Mouse (Mus musculus) cerebellum, adult 2 months (tissue): ENCODE data around the gene Csrnp3. TPM values are rescaled to one million over a fixed set of nuclear protein-coding genes. Genes with fewer than 3 reads are reported as not detected.
"Not testable (repeated sequence)": the region's sequence is repeated elsewhere in the genome, so short reads cannot be mapped to it uniquely, and the experiment has no call there.

Experiments
- DNase-seq, 2 experiments: peaks; one replicate each; pipeline ENCODE4 v3.0.0; 2021
- H3K27ac ChIP-seq: fragments of 200-500 bp; 2 replicates; pipeline ENCODE4 v1.5.1; 2012; ENCODE audit warnings: low read length, control low read depth, inconsistent platforms; ENCODE audit not compliant: insufficient read depth
- H3K27me3 ChIP-seq: fragments of 200-500 bp; 2 replicates; pipeline ENCODE4 v1.6.1; 2012; ENCODE audit warnings: inconsistent platforms, mild to moderate bottlenecking, low read length, moderate library complexity; ENCODE audit not compliant: control insufficient read depth, insufficient read depth
- H3K4me1 ChIP-seq: fragments of 200-500 bp; 2 replicates; pipeline ENCODE4 v1.6.1; 2011; ENCODE audit warnings: low read length; ENCODE audit not compliant: control insufficient read depth, insufficient read depth
- H3K4me3 ChIP-seq: fragments of 200-500 bp; replicated peaks from 2 replicates; pipeline ENCODE3; 2011; ENCODE audit warnings: mild to moderate bottlenecking, low read depth, low read length, control low read depth; ENCODE audit not compliant: insufficient read depth
- CTCF ChIP-seq: fragments of 200-500 bp; IDR thresholded peaks from 2 replicates; pipeline ENCODE4 v1.5.1; 2011; ENCODE audit warnings: low read depth, mild to moderate bottlenecking, control low read depth, low read length, moderate library complexity, borderline replicate concordance; ENCODE audit not compliant: insufficient read depth
- POLR2A ChIP-seq: fragments of 200-500 bp; IDR thresholded peaks from 2 replicates; pipeline ENCODE4 v1.6.1; 2011; ENCODE audit warnings: low read length, control low read depth, borderline replicate concordance; ENCODE audit not compliant: insufficient read depth
- WGBS: fragments of 180-500 bp; shearing (Covaris S2); methylation state at CpG from one replicate; pipeline ENCODE4 v1.1.7; 2018; 5-methylcytosine and 5-hydroxymethylcytosine counted together
- polyA plus RNA-seq: library from polyadenylated mRNA; depleted of rRNA; stranded (reverse); fragments of >200 nt; gene quantifications from 2 replicates; pipeline ENCODE4 v1.2.3, GENCODE M21; 2012; rRNA removed

Csrnp3 gene
- polyA plus RNA-seq: 10.4 and 12.0 TPM in 2 replicates

DNA sequence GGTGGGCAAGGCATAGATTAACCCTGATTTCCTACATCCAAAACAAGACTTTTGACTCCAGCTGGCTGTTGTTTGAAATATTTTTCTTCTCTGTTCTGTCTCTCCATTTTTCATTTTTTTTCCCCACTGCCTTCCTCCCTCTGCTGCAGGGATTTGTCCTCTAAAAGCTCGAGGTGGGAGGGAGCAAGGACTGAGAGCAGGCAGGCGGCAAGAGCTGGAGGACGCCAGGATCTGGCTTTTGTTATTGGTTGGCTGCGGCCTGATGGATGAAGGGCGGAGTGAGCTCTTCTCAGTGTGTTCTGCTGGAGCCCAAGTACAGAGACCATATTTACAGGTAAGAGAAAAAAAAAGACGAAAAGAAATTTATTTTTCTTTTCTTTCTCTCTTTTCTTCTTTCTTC, at the start of gene Csrnp3:
TSS of gene Csrnp3 (plus strand) at position 217 of the 400 bp plus-strand sequence.
- DNase-seq: peak; percentile 65 to 84
- 1% methylated on average over 6 of the region's 6 CpGs for WGBS
- Histone ChIP-seq H3K27me3 (no peaks in the 10 kb centered on the region), H3K27ac (no peak within 1 kb of the TSS), H3K4me3 (peak within 1 kb of the TSS; percentile 88), H3K4me1 (no peaks in the 10 kb centered on the region; the same call in 1 of the 2 replicates)
- no peak for TF ChIP-seq CTCF
- TF ChIP-seq POLR2A: peak; percentile 49; the same call in 1 of the 2 replicates

DNA sequence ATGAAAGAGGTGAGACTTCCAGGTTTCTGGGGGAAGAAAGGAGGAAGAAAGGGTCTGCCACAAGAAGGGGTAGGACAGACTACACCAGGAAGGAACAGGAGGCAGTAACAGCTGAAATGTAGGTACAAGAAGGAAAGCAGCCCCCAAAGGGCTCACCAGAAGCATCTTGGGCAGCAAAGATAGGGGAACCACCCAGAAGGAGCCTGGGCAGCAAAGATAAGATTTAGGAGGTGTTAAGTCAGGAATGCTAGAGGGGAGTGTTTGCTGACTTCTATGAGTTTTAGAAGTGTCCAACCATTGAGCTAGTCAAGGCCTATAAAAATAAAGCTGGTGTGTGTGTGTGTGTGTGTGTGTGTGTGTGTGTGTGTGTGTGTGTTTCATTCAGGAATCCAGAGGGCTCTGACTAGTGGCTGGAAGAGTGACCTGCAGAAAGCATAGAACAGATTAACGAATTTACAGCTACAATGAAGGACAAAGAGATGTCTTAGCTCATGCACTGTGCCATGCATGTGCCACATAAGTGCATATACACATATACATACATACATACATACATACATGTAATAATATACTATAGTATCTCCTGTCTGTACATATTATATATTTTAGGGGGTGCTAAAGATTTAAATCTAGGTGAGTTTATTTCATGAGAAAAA, 44.4 kb upstream of the Csrnp3 start:
- DNase-seq: no peak
- Histone ChIP-seq H3K4me1 (no peaks in the 10 kb centered on the region), H3K27ac (no peak overlapping the region), H3K27me3 (no peaks in the 10 kb centered on the region), H3K4me3 (no peak overlapping the region)
- WGBS: 70% methylated on average over 1 of the region's 1 CpGs
- TF ChIP-seq CTCF: no peak
- TF ChIP-seq POLR2A: no peak

DNA sequence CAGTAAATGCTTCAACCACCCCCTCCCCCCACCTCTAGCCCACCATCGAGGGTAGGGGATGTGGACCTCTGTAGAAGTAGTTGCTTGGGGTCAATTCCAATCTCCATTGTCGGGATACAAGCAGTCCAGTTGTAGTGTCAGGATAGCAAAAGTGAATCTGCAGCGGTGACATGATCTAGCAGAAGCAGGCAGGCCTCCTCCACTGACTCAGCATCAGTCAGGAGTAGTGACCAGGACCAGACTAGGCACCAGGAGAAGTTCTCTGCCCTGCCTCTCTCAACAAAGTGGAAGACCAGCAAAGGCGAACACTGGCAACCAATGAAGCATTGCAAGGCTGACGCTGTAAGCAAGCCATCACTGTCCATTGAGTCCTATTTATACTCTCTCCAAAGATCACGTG, 39.0 kb upstream of the Csrnp3 start:
- TF ChIP-seq POLR2A (no peak), CTCF (no peak)
- no peak for DNase-seq
- Histone ChIP-seq H3K4me1 (no peaks in the 10 kb centered on the region), H3K27ac (no peak overlapping the region), H3K27me3 (no peaks in the 10 kb centered on the region), H3K4me3 (no peak overlapping the region)
- 86% methylated on average over 6 of the region's 6 CpGs for WGBS

DNA sequence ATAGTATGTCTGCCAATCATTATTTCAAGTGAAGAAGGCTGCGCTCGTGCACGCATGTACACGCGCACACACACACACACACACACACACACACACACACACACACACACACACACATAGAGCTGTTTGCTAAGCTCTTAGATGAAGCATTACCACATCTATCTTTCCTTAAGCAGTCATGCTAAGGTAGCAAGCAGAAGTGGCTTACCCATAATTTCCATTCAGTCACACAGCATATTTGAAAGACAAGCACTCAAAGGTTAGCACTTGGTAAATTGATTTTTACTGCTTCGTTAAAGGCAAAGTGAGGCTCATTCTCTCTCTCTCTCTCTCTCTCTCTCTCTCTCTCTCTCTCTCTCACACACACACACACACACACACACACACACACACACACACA, 34.4 kb upstream of the Csrnp3 start:
- not testable (repeated sequence) for H3K27ac ChIP-seq, H3K4me1 ChIP-seq, DNase-seq, H3K4me3 ChIP-seq, H3K27me3 ChIP-seq
- WGBS: 85% methylated on average over 6 of the region's 6 CpGs

DNA sequence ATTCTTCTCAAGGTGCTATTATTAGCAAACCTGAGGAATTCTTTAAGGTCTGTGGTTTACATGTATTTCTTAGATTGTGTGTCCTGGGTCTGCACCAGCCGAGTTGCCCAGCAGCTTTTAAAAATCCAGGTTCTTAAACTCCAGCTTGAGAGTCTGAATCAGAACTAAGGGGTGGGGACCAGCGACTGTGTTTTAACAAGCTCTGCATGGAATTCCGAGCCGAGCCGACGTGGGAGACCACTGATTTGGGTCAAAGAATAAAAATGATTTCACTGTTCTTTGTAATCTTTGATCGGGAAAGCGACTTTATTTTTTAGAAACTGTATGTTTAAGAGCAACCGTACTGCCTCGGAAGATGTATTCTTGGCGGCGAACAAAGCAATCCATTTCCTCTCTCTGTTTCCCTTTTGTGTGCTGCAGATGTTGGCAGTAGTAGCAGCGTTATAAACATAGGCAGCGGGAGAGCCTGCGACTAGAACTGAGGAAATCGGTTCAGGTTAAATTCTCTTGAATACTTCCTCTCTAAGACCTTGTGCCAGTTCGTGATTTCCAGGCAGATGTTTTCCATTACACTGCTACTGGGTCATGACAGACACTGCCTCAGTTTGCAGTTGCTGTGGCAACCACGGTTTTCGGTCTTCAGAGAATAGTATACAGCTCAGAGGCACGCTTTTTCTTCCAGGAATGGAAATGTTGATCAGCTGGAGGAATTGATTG, 27.3 kb upstream of the Csrnp3 start:
- no peaks in the 10 kb centered on the region for H3K27me3 ChIP-seq
- no peak overlapping the region for H3K27ac ChIP-seq
- no peak overlapping the region for H3K4me3 ChIP-seq
- no peak for TF ChIP-seq POLR2A
- TF ChIP-seq CTCF: no peak
- H3K4me1 ChIP-seq: no peaks in the 10 kb centered on the region
- WGBS: 55% methylated on average over 20 of the region's 20 CpGs
- peak in 1 of 2 experiments; percentile 2 for DNase-seq

DNA sequence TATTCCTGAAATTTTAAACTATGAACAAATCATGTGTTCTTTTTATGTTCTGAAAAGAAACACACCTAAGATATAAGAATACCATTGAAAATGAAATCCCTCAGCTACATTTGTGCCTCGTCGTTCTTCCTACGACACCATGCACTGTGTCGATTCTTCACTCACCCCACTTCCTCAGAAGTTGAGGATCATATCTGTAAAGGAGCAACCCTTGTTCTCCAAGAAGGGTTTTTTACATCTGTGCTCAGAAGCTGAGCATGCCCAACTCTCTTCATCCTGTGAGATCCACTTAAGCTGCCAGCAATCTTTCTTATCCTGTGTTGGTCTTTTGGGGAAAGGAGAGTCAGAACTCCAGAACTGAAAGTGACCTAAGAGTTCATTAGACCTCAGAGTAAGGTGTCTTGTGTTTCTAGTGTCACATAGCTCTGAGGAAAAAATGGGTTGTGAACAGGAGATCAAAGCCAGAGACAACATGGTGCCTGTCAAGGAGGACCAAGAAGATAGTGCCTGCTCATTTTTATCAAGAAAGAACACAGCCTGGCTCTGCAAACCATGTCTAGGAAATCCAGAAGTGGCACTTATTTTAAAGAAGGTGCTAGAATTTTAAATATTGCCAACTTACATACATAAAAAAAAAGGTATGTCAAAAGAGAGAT, 25.3 kb upstream of the Csrnp3 start:
- no peaks in the 10 kb centered on the region for H3K27me3 ChIP-seq
- no peaks in the 10 kb centered on the region for H3K4me1 ChIP-seq
- no peak overlapping the region for H3K4me3 ChIP-seq
- no peak for DNase-seq
- WGBS: 99% methylated on average over 4 of the region's 4 CpGs
- TF ChIP-seq POLR2A (no peak), CTCF (no peak)
- H3K27ac ChIP-seq: no peak overlapping the region

DNA sequence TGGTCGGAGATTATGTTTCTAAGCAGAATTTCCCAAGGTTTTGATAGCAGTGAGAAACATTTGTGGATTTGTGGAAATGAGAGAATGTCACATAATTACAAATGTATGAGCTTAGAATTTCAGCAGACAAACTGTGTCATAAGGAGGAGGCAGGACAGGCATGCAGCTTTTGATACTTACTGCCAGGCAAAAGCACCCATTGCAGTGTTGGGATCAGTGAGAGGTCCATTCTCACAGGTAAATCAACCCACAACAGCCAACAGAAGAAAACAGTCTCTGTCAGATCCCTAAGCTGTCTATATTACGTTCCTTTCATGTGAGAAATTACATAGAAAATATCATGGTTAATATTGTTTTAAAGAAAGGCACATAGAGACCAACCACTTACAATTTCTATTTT, 19.3 kb upstream of the Csrnp3 start:
- H3K4me3 ChIP-seq: no peak overlapping the region
- H3K4me1 ChIP-seq: no peaks in the 10 kb centered on the region
- no peak overlapping the region for H3K27ac ChIP-seq
- WGBS: 95% methylated on average over 2 of the region's 2 CpGs
- TF ChIP-seq CTCF (no peak), POLR2A (no peak)
- no peak for DNase-seq
- H3K27me3 ChIP-seq: no peaks in the 10 kb centered on the region

DNA sequence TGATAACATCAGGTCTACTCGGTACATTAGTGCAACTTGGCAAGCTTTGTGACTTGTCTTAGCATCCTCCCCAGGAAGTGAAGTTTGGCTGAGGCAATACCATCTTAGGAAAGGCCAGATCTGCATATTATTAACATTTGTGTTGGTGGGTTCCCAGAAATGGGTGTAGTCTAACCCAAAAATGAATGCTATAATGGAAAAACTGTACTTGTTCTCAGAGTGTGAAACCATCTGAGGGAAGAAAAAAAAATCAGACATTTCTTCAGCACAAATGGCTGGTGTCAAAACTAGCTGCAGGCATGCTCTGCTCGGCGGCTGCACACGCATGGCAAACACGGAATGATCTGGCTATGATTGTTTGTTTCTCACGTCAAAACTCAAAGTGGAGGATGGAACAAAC, 18.8 kb upstream of the Csrnp3 start:
- WGBS: 79% methylated on average over 6 of the region's 6 CpGs
- Histone ChIP-seq H3K27me3 (no peaks in the 10 kb centered on the region), H3K4me3 (no peak overlapping the region), H3K27ac (no peak overlapping the region), H3K4me1 (no peaks in the 10 kb centered on the region)
- DNase-seq: no peak
- TF ChIP-seq POLR2A: no peak
- TF ChIP-seq CTCF: no peak
